Mouse (Mus musculus) heart, embryonic 12.5 days (tissue): ENCODE results near the gene Wdr37. TPM values are rescaled to one million over a fixed set of nuclear protein-coding genes. Genes with fewer than 3 reads are reported as not detected.

Experiments
- ATAC-seq: fragments of 200-750 bp; cut with Nextera tagmentation; 2 replicates; pipeline ENCODE4 v1.8.0; 2017; ENCODE audit warnings: moderate TSS enrichment, moderate library complexity; ENCODE audit not compliant: insufficient number of reproducible peaks, low FRiP score
- H3K27ac ChIP-seq: fragments of 300-500 bp; sonication (generic); 2 replicates; pipeline ENCODE4 v1.5.1; 2016; ENCODE audit warnings: mild to moderate bottlenecking, moderate library complexity; ENCODE audit not compliant: poor library complexity, severe bottlenecking
- H3K27me3 ChIP-seq: fragments of 300-500 bp; sonication (generic); replicated peaks from 2 replicates; pipeline ENCODE4 v1.6.1; 2016; ENCODE audit warnings: mild to moderate bottlenecking, moderate library complexity
- H3K36me3 ChIP-seq: fragments of 300-500 bp; sonication (generic); 2 replicates; pipeline ENCODE4 v1.6.1; 2016; ENCODE audit warnings: mild to moderate bottlenecking, moderate library complexity
- H3K4me1 ChIP-seq: fragments of 300-500 bp; sonication (generic); replicated peaks from 2 replicates; pipeline ENCODE4 v1.6.1; 2016; ENCODE audit warnings: mild to moderate bottlenecking
- H3K4me2 ChIP-seq: fragments of 300-500 bp; sonication (generic); 2 replicates; pipeline ENCODE4 v1.6.1; 2016; ENCODE audit warnings: mild to moderate bottlenecking, moderate library complexity
- H3K4me3 ChIP-seq: fragments of 300-500 bp; sonication (generic); 2 replicates; pipeline ENCODE4 v1.5.1; 2016; ENCODE audit warnings: mild to moderate bottlenecking
- H3K9ac ChIP-seq: fragments of 300-500 bp; sonication (generic); 2 replicates; pipeline ENCODE4 v1.6.1; 2016; ENCODE audit warnings: mild to moderate bottlenecking, moderate library complexity
- H3K9me3 ChIP-seq: fragments of 300-500 bp; sonication (generic); replicated peaks from 2 replicates; pipeline ENCODE4 v1.6.1; 2016; ENCODE audit warnings: mild to moderate bottlenecking, moderate library complexity
- WGBS: fragments of 180-500 bp; shearing (Covaris S2); methylation state at CpG from one replicate; pipeline ENCODE4 v1.1.7; 2016; 5-methylcytosine and 5-hydroxymethylcytosine counted together
- polyA plus RNA-seq: library from polyadenylated mRNA; unstranded; fragments of >200 nt; fragmentation: Nextera tagmentation; extraction: Ambion mirVana; gene quantifications from 2 replicates; pipeline ENCODE4 v1.2.1, GENCODE M21; 2016

Wdr37 gene
- polyA plus RNA-seq, 1 experiment from 2014 or later = 24.2 TPM

- Histone ChIP-seq H3K9ac (no peak overlapping the region), H3K4me3 (no peak overlapping the region), H3K4me1 (peaks cover 6% of the 10 kb centered on the region; the same call in 1 of the 2 replicates), H3K27me3 (no peaks in the 10 kb centered on the region), H3K9me3 (no peaks in the 10 kb centered on the region), H3K36me3 (peaks cover 14% of the 10 kb centered on the region), H3K4me2 (no peak overlapping the region), H3K27ac (no peak overlapping the region)
- ATAC-seq = no peak
- WGBS = 91% methylated on average over 2 of the region's 2 CpGs
These were observed 65.8 kb downstream of the Wdr37 start for GRCm38 (mm10) chr13:8805931-8806330.

GRCm38 (mm10) chr13:8800576-8800975, 71.1 kb downstream of the Wdr37 start:
- Histone ChIP-seq H3K27ac (no peak overlapping the region), H3K27me3 (no peaks in the 10 kb centered on the region), H3K4me1 (peaks cover 6% of the 10 kb centered on the region; the same call in 1 of the 2 replicates), H3K9ac (no peak overlapping the region), H3K4me2 (no peak overlapping the region), H3K4me3 (no peak overlapping the region), H3K9me3 (no peaks in the 10 kb centered on the region), H3K36me3 (peaks cover 10% of the 10 kb centered on the region)
- 84% methylated on average over 6 of the region's 6 CpGs for WGBS
- ATAC-seq = no peak

GRCm38 (mm10) chr13:8793217-8793616, 78.5 kb downstream of the Wdr37 start:
- no peaks in the 10 kb centered on the region for H3K27me3 ChIP-seq
- H3K4me1 ChIP-seq = peaks cover 18% of the 10 kb centered on the region
- H3K36me3 ChIP-seq = no peaks in the 10 kb centered on the region
- H3K27ac ChIP-seq = no peak overlapping the region
- ATAC-seq = peak; percentile 48; the same call in 1 of the 2 replicates
- no peak overlapping the region for H3K4me3 ChIP-seq
- H3K9ac ChIP-seq = no peak overlapping the region
- peak overlapping the region; percentile 28 for H3K4me2 ChIP-seq
- no peaks in the 10 kb centered on the region for H3K9me3 ChIP-seq
- 25% methylated on average over 8 of the region's 8 CpGs for WGBS

GRCm38 (mm10) chr13:8785185-8785584, 86.5 kb downstream of the Wdr37 start:
- H3K27ac ChIP-seq = no peak overlapping the region
- no peak overlapping the region for H3K9ac ChIP-seq
- H3K9me3 ChIP-seq = no peaks in the 10 kb centered on the region
- no peak overlapping the region for H3K4me2 ChIP-seq
- H3K4me3 ChIP-seq = no peak overlapping the region
- no peaks in the 10 kb centered on the region for H3K36me3 ChIP-seq
- ATAC-seq = no peak
- H3K4me1 ChIP-seq = no peaks in the 10 kb centered on the region
- peaks cover 10% of the 10 kb centered on the region; the same call in 1 of the 2 replicates for H3K27me3 ChIP-seq
- 40% methylated on average over 9 of the region's 9 CpGs for WGBS

GRCm38 (mm10) chr13:8784308-8785061, 87.2 kb downstream of the Wdr37 start:
- Histone ChIP-seq H3K9me3 (no peaks in the 10 kb centered on the region), H3K4me3 (no peak overlapping the region), H3K4me2 (no peak overlapping the region), H3K27me3 (peaks cover 10% of the 10 kb centered on the region; the same call in 1 of the 2 replicates), H3K36me3 (no peaks in the 10 kb centered on the region), H3K9ac (no peak overlapping the region), H3K27ac (no peak overlapping the region), H3K4me1 (no peaks in the 10 kb centered on the region)
- no peak for ATAC-seq
- 49% methylated on average over 14 of the region's 14 CpGs for WGBS

GRCm38 (mm10) chr13:8783686-8784307, 87.9 kb downstream of the Wdr37 start:
- Histone ChIP-seq H3K4me3 (no peak overlapping the region), H3K27me3 (peaks cover 10% of the 10 kb centered on the region; the same call in 1 of the 2 replicates), H3K27ac (no peak overlapping the region), H3K9me3 (no peaks in the 10 kb centered on the region), H3K36me3 (no peaks in the 10 kb centered on the region), H3K4me1 (no peaks in the 10 kb centered on the region), H3K4me2 (no peak overlapping the region), H3K9ac (no peak overlapping the region)
- no peak for ATAC-seq
- 68% methylated on average over 10 of the region's 10 CpGs for WGBS

GRCm38 (mm10) chr13:8782636-8783035, 89.1 kb downstream of the Wdr37 start:
- Histone ChIP-seq H3K9ac (no peak overlapping the region), H3K9me3 (no peaks in the 10 kb centered on the region), H3K27ac (no peak overlapping the region), H3K4me2 (no peak overlapping the region), H3K4me1 (no peaks in the 10 kb centered on the region), H3K4me3 (no peak overlapping the region), H3K36me3 (no peaks in the 10 kb centered on the region), H3K27me3 (peaks cover 10% of the 10 kb centered on the region; the same call in 1 of the 2 replicates)
- 53% methylated on average over 4 of the region's 4 CpGs for WGBS
- ATAC-seq = no peak

GRCm38 (mm10) chr13:8780441-8780840, 91.3 kb downstream of the Wdr37 start:
- Histone ChIP-seq H3K36me3 (no peaks in the 10 kb centered on the region), H3K27ac (no peak overlapping the region), H3K4me1 (no peaks in the 10 kb centered on the region), H3K9me3 (no peaks in the 10 kb centered on the region), H3K9ac (no peak overlapping the region), H3K4me2 (no peak overlapping the region), H3K4me3 (no peak overlapping the region), H3K27me3 (peaks cover 6% of the 10 kb centered on the region; the same call in 1 of the 2 replicates)
- WGBS = 43% methylated on average over 4 of the region's 4 CpGs
- no peak for ATAC-seq

- H3K4me2 ChIP-seq = no peak overlapping the region
- H3K9me3 ChIP-seq = peaks cover 5% of the 10 kb centered on the region; the same call in 1 of the 2 replicates
- no peak overlapping the region for H3K9ac ChIP-seq
- H3K4me1 ChIP-seq = no peaks in the 10 kb centered on the region
- no peaks in the 10 kb centered on the region for H3K36me3 ChIP-seq
- H3K4me3 ChIP-seq = no peak overlapping the region
- H3K27ac ChIP-seq = no peak overlapping the region
- no peaks in the 10 kb centered on the region for H3K27me3 ChIP-seq
- WGBS = 69% methylated on average over 4 of the region's 4 CpGs
- ATAC-seq = no peak
These were observed 101.1 kb downstream of the Wdr37 start for GRCm38 (mm10) chr13:8770616-8771015.

GRCm38 (mm10) chr13:8769654-8770227, 102.0 kb downstream of the Wdr37 start:
- no peak for ATAC-seq
- no peak overlapping the region for H3K27ac ChIP-seq
- no peak overlapping the region for H3K4me3 ChIP-seq
- H3K4me1 ChIP-seq = no peaks in the 10 kb centered on the region
- H3K36me3 ChIP-seq = no peaks in the 10 kb centered on the region
- H3K9ac ChIP-seq = no peak overlapping the region
- no peaks in the 10 kb centered on the region for H3K27me3 ChIP-seq
- no peak overlapping the region for H3K4me2 ChIP-seq
- WGBS = 95% methylated on average over 7 of the region's 7 CpGs
- peaks cover 5% of the 10 kb centered on the region; the same call in 1 of the 2 replicates for H3K9me3 ChIP-seq

- Histone ChIP-seq H3K9me3 (no peaks in the 10 kb centered on the region), H3K4me2 (no peak overlapping the region), H3K27ac (no peak overlapping the region), H3K36me3 (no peaks in the 10 kb centered on the region), H3K27me3 (peaks cover 28% of the 10 kb centered on the region), H3K9ac (no peak overlapping the region), H3K4me3 (no peak overlapping the region), H3K4me1 (no peaks in the 10 kb centered on the region)
- ATAC-seq = no peak
- 19% methylated on average over 8 of the region's 8 CpGs for WGBS
These were observed 110.8 kb downstream of the Wdr37 start for GRCm38 (mm10) chr13:8760940-8761339.
